Mouse (Mus musculus): Measurements from ENCODE around the gene Ldlrad2.
A peak's percentile ranks its signal among the peaks of the same experiment; 100 is the strongest.
"Not testable (repeated sequence)": the region's sequence is repeated elsewhere in the genome, so short reads cannot be mapped to it uniquely, and the experiment has no call there.

The Ldlrad2 gene

DNA sequence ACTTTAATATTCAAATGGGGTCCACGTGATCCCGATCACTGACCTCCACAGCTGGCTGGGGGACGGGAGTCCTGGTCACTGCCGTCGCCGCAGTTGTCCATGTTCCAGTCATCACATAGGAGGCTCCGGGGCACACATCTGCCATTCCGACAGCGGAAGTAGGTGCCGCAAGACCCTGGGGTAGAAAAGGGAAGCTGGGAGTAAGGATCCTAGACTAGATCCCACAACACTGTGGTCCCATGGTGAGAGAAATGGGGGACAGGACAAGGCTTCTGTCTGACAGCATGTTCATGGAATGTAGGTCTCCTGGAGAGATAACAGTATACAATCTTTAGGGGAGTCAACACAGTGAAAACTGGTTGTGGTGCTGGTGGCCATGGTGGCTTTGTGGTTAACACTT, at the start of gene Ldlrad2:
Gene Ldlrad2 (minus strand): TSS at position 101 of the 400 bp plus-strand sequence.
- DNase-seq: no peak

DNA sequence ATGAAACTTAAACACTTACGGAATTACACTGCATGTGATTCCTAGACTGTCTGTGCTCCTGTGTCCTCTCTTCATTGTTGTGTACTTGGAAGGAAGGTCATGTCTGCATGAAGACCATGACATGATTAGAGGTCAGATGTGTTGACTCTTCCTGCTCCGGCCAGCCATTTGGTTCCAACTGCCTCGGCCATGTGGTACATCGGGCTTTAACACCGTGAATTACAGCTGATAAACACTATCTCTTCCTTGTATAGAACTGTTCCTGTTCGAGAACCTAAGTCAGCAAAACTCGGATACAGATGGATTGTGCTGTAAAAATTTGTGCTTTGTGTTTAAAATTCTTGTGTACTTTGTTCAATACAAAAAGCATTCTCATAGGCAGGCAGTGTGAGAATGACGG, 48.5 kb upstream of the Ldlrad2 start:
- no peak for DNase-seq

DNA sequence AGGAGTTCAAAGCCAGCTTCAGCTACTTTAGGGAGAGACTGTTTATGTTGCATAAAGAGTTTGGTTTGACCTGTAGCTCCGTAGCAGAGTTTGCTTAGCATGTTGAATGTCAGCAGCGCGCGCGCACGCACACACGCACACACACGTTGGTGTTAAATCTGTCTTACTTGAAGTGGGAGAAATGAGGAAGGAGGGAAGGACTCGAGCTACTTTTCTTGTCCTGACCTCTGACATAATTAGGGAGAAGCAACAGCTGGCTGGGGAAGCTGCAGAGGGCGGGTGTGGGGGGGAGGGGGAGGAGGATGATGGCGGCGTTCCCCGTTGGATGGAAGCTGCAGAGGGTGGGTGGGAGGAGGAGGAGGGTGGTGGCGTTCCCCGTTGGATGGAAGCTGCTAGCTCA, 35.9 kb upstream of the Ldlrad2 start:
- DNase-seq: no peak

DNA sequence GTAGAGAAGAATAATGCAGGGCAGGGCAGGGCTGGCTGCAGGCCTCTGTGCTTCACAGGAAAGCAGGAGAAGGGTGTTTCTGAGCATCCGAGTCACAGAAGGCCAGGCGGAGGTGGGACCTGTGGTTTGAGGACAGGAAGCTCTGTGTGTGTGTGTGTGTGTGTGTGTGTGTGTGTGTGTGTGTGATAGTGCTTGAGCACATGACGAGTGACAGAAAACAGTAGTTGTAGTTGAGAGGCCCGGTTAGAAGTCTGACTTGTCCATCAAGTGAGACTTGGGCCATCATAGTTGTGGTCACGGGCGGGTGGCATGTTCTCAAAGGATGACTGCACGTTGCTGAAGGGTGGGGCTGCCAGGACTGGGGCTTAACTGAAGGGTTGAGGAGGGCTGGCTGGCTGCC, 35.3 kb upstream of the Ldlrad2 start:
- DNase-seq: no peak

DNA sequence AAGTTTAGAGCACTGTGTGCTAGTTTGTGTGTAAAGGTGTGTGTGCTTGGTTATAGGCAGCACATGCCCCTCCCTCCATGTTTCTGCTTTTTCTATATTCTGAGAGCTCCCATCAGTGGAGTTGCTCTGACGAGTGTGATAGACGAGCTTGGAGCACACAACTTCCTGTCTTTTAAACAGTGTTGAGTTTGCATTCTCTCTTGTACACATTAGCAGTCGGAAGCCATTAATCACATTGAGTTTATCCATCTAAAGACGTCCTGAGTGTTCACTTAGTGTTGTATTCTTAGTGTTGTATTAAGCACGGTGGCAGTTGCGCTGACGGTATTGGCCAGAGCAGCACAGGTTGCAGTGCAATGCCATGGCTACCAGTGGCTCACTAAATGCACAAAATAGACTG, 34.9 kb upstream of the Ldlrad2 start:
- no peak for DNase-seq

DNA sequence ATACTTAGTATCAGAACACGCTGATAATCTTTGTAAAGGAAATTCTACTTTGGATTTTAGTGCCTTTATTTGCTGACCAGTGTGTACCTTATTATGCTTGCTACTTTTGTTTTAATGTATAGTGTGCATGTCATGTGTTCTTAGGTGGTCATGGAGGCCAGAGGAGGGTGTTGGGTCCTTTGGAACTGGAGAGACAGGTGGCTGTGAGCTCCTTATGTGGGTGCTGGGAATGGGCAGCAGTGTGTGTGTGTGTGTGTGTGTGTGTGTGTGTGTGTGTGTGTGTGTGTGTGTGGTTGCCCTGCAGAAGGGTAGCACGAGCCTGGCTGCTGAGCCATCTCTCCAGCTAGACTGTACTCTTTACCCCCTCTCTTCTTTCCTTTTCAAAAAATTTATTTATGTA, 32.7 kb upstream of the Ldlrad2 start:
- no peak for DNase-seq

DNA sequence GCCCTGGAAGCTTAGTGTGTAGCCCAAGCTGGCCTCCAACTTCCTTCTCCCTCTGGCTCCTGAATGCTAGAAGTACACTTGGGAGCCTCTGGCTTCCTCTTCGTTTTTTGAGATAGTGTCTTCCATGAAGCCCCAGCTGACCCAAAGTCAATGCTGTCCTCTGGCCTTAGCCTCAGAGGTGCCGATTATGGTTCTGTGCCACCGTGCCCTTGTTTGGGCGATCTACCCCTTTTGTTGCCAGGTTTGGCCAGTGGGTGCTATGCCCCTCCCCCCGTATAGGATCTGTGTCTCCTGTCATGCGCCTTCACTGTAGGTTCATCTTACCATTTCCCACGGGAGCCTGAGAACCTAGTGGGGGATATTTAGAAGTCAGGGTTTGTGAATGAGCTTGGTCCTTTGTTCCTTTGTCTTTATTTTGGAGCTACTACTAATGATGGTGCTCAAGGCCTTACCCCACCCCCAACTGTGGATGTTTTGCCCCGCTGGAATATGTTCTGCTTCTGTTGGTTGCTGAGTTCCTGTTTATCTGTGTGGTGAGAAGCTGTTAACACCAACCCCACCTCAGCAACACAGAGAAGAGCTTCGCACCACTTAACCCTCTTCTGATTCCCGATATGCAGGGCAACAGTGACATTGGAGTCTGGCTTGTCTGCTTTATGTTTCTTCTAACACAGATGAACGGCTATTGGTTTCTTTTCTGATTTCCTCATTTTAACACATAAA, 29.2 kb upstream of the Ldlrad2 start:
- no peak for DNase-seq

DNA sequence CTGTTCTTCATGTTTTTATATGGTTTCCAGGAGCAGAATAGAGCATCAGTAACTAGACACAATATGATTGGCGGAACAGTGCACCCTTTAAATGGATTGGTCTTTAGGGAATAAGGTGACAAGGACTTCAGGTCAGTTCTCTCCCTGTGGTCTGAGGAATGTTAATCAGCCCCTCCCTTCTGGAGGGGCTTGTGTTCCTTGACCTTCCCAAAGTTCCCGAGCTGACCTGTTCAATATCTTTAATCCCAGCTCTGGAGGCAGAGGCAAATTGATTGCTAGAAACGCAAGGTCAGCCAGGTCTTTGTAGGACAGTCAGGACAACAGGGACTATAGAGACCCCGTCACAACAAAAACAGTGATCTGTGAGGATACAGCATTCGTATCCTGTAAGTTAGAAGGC, 24.2 kb upstream of the Ldlrad2 start:
- no peak for DNase-seq

DNA sequence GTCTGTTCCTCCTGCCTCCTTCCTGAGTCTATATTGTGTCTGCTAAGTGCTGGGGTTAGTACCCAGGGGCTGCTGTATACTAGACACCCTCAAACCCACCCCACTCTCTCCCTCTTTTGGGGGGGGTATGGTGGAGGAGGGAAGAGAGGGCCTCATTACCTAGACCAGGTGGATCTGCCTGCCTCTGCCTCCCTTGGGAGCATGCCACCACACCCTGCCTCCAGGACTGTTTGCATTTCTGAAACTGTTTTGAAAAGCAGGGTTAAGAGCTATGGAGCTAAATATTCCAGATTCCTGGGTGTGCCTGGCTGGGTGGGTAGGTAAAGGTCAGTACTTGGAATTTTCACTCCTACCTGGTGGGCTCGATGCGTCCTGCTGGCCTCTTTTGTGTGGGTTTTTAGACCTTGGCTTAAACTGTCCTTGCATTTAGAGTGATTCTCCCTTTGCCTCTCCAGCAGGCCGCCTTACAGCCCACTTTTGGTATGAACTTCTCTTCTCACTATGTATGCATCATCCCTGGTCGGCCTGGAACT, 22.8 kb upstream of the Ldlrad2 start:
- DNase-seq: no peak

DNA sequence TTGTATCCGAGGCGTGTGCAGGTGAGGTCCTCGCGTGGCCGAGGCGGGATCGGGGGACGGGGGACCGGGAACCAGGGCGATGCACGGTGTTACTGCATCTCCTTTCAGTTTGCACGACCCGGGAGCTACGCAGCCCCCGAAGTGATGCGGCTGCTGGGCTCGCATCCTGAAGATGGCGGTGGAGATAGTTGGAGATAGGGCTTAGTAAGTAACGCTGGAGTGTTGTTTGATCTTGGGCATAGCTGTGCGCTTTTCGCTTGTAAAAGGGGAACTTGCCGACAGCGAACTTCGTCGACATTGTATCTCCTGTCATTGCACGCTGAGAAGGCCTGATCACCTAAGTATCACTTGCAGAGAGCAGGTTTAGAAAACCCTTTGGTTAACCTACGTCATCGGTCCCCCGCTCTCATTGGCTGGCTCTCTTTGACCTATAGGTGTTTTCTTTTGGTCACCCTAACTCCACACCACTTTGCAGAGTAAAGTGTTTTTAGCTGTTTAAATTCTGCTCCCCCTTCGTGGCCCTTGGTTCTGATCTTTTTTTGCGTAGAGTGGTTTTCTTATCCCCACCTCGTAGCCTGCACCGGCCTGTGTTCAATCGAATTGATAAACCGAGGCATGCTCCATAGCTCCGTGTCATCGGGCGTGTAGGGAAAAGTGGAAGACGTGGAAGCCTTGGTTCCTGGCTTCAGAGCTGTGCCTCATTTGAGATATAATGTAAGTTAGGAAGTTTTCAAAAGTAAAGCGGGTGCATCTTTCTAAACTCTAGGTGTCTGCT, 20.3 kb upstream of the Ldlrad2 start:
- peak in 1 of 2 experiments; percentile 56 for DNase-seq

DNA sequence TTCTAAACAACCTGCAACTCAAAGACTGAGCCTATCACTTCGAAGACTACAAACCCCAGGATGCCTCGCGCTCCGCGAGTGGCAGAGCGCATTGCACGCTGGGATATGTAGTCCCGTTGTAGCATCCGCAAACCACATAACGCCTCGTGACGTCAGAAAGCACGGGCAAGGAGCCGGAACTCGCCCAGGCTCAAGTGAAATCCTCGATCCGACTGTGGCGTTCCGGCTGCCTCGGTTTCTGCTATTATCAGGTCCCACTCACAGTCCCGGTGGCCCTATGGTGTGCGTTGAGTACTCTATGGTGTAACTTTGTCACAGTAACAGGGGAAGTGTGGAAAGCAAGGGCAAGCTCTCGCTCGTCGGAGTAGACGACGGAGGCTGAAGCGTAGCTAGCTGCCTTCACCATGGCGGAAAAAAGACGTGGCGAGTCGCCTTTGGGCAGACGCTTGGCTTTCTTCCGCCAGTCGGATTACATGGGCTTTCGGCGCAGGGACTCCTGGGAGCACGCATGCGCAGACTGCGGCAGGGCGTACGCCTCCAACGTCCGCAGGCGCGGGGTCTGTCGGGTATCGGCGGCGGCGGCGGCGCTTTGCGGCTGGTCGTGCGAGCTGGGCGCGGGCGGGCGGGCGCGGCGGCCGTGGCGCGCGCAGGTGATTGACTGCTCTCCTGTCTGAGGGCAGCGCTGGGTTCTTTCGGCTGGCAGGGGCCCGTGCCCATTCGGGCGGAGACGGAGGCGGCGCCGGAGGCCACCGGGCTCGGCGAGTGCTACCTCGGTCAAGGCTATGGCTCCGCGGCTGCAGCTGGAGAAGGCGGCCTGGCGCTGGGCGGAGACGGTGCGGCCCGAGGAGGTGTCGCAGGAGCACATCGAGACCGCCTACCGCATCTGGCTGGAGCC, 19.5 kb upstream of the Ldlrad2 start, which contains the start of gene Usp48:
Gene Usp48 (plus strand): TSS at position 155 of the 895 bp plus-strand sequence.
- peak; percentile 99 to 100 for DNase-seq

DNA sequence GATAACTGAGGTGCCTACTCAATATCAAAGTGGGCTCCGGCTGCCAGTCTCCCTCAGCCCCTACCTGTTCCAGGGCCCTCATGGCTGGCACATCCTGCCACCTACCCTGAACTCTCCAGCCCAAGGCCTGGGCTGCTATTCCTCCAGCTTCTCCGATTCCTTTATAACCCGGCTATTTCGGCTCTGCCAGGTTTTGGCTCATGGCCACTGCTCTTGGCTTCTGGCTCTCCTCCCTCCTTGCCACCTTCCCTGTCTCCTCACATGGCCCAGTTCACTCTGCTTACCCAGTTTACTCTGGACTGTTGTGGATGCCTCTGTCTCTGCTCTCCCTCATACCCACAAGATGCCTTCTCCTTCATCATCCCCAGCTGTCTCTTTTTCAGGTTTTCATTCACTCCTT, 16.6 kb upstream of the Ldlrad2 start:
- DNase-seq: peak; percentile 23 to 31

DNA sequence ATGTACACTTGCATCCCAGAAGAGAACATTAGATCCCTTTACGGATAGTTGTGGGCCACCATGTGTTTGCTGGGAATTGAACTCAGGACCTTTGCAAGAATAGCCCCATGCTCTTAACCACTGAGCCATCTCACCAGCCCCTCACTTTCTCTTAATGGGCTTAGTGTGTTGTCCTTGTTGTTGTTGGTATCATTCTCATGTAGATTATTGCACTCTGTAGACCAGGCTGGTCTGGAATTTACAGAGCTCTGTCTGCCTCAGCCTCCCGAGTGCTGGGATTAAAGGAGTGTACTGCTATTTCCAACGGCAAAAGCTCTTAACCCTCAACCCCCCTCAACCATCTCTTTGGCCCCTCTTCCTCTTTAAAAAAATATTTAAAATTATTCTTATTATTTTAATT, 15.2 kb upstream of the Ldlrad2 start:
- no peak for DNase-seq

DNA sequence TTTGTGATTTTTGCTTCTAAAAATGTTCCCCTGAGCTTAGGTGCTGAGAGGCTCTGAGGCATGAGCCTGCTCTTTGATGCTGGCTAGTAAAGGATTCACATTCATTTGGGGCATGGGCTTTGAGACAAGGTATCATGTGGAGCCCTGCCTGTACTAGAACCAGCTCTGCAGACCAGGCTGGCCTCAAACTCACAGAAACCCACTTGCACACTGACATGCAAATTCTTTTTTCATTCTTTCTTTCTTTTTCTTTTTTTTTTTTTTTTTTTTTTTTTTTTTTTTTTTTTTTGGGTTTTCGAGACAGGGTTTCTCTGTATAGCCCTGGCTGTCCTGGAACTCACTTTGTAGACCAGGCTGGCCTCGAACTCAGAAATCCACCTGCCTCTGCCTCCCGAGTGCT, 14.7 kb upstream of the Ldlrad2 start:
- not testable (repeated sequence) for DNase-seq

DNA sequence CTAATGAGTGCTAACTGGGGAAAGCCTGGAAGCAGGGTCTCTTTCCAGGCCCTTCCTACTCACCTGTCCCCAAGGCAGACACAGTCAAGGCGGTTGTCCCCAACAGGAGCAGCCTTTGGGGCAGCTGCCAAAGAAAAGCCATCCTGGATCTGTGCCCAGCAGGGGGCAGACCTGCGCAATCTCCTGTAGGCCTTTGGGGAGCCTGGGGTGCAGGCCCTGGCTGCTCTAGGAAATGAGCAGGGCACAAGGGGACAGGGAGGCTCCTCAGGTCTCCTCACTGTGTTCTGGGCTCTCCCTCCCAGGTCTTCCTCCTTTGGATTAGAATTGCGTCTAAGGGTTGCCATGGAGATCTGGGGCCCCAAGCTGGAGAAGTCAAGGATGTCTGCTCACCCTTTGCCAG, 7.4 kb upstream of the Ldlrad2 start:
- no peak for DNase-seq

DNA sequence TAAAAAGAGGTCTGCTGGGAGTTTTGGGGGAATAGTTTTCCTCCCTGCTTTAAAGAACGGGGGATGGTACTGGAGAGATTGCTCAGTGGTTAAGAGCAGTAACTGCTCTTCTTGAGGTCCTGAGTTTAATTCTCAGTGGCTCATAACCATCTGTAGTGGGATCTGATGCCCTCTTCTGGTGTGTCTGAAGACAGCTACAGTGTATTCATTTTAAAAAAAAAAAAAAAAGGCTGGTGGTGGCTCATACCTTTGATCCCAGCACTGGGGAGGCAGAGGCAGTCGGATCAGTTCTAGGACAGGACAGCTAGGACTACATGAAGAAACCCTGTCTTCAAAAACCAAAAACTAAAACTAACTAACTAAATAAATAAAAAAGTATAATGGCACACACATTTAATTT, 5.9 kb upstream of the Ldlrad2 start:
- no peak for DNase-seq

DNA sequence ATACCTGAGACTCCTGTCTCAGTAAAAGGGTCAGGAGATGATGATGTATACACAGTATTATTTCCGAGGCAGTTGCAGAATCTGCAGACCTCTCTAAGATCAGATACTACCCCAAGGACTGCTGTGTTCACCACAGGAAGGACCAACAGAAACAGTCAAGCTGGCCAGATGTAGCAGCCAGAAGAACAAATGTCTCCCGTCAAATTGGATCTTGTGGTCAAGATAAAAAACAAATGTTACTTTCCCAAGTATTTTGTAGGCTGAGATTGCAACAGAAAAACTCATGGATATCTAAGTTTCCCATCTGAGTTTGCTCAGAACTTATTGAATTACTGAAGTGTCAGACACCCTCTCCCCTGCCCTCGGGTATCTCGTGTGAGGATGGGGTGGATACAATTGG, 5.4 kb upstream of the Ldlrad2 start:
- DNase-seq: no peak

DNA sequence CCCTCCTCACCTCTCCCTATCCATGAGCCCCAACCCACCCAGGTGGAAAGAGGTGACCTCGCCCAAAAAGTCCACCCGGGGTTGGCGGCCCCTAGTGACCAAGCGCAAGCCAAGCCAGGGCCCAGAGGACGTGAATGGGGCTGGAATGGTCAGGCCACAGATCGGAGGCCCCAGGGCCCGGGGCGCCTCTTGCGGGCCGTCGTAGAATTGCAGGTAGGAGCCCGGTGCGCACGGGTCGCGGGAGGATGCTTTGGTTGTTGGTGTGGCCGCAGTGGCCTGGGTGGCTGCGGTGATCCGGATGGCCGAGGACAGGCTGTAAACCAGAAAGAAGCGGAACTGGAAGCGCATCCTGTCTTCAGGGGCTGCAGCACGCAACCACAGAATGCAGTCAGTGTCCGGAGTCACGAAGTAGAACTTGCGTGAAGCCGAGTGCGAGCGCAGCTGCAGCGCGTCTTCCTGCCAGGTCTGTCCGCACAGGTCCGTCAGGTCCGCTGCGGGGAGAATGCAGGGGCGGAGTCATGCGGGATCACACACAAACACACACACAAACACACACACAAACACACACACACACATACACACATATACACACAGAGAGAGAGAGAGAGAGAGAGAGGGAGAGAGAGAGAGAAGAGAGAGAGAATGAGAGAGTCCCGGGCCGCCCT, 3.9 kb upstream of the Ldlrad2 start:
- peak; percentile 82 to 87 for DNase-seq

DNA sequence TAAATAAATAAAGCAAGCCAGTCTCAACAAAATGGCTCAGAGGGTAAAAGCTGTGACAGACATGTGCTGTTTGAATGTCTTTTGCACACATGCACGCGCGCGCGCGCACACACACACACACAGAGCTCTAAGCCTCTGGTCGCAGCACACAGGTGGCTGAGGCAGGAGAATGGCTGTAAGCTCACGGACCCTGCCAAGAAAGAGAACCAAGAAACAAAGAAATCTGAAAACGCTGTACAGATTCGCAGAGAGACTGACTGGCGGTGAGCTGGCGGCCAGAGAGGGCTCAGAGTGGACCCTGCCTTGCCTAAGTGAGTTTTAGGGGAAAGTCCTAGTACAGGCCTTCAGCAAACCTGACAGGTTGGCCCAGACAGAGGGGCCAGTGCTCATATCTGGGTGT, 3.1 kb upstream of the Ldlrad2 start:
- DNase-seq: no peak

DNA sequence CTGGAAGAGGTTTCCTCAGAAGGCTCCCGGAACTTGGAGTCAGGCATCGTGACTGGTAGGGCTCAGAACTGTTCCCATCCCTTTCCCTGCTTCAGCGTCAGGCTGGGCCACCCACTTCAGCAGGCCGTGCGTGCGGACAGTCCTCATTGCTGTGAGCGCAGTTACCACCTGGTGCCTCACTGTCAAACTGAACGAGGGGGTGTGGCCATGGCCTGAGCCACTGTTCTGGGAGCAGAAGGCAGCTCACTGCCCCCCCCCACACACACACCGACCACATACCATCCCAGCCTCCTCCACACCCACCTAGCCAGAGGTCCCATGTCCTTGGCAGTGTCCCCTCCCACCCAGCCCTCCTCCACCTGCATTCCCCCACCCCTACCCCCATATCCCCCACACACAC, 4.5 kb downstream of the Ldlrad2 start:
- DNase-seq: no peak

DNA sequence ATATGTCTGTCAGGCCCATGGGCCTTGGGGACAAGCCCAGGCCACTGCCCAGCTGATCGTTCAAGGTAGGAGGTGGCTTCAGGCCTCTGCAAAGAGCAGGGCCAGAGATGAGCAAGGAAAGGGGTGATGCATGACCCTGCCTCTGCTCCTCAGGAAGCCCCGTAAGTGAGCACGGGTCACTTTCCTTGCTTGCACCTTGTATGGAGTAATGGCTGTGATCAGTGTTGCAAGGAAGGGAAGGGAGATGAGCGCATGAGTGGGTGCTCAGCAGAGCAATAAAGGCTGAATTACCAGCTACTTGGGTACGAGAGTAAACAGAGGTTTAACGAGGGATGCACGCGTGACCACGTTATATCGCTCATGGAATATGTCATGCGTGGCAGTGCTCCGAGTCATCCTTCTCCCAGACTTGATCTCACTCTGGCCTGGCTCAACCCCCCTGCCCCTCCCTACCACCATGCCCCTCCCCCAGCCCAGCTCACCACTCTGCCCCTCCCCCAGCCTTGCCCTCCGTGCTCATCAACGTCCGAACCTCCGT, 17.6 kb downstream of the Ldlrad2 start:
- no peak for DNase-seq

DNA sequence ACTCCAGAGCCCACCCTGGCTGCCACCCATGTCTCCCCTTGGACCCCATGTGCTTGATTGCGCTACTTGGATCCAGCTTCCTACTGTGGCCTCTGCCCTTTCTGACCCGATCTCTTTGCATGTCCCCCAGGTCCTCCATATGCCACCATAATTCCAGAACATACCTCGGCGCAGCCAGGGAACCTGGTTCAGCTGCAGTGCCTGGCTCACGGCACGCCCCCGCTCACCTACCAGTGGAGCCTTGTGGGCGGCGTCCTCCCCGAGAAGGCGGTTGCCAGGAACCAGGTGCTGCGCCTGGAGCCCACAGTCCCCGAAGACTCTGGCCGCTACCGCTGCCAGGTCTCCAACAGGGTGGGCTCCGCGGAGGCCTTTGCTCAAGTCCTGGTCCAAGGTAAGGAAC, 20.9 kb downstream of the Ldlrad2 start:
- peak; percentile 64 to 67 for DNase-seq

Measured in cerebellum, adult 18-20 months (tissue).